Mouse (Mus musculus): ENCODE measurements around the gene Kiss1r.

GRCm38 (mm10) chr10:79960671-79961294 is 44.0 kb downstream of the Kiss1r start:
- TF ChIP-seq CTCF (IDR thresholded peaks at IDR 0.05; ENCODE audit: low read depth) (no peak), EP300 (IDR thresholded peaks at IDR 0.05; ENCODE audit: low read depth) (no peak)

All from heart, postnatal 0 days (tissue).